Mouse (Mus musculus): ENCODE measurements around the gene B4galnt1. TPM values are rescaled to one million over a fixed set of nuclear protein-coding genes. Genes with fewer than 3 reads are reported as not detected.

The B4galnt1 gene
- polyA plus RNA-seq, 2 experiments = 11.8 to 12.1 TPM

- Histone ChIP-seq H3K4me1 (ENCODE audit: control insufficient read depth, insufficient read depth, low read length) (peaks cover 22% of the 10 kb centered on the region), H3K9me3 (ENCODE audit: control insufficient read depth, low read length) (no peaks in the 10 kb centered on the region), H3K4me2 (replicated peaks; ENCODE audit: low read depth, low read length, severe bottlenecking) (no peak overlapping the region), H3K27ac (replicated peaks; ENCODE audit: low read depth, low read length) (no peak overlapping the region), H3K27me3 (ENCODE audit: control insufficient read depth, insufficient read depth, low read length) (no peaks in the 10 kb centered on the region), H3K9ac (ENCODE audit: low read depth, low read length, severe bottlenecking) (no peak overlapping the region), H3K36me3 (ENCODE audit: control insufficient read depth, insufficient read depth, low read length) (peaks cover 63% of the 10 kb centered on the region), H3K4me3 (replicated peaks; ENCODE audit: low read length) (no peak overlapping the region)
- DNase-seq (ENCODE audit: low spot score) (no peak), ATAC-seq (ENCODE audit: low FRiP score, low read depth) (no peak)
- WGBS = 83% methylated on average over 1 of the region's 1 CpGs
- no peak for TF ChIP-seq POLR2A (IDR thresholded peaks at IDR 0.05; ENCODE audit: borderline replicate concordance, extremely low read depth, insufficient read depth, insufficient read length)
These were observed 21.4 kb downstream of the B4galnt1 start for GRCm38 (mm10) chr10:127186451-127186850.

DNA sequence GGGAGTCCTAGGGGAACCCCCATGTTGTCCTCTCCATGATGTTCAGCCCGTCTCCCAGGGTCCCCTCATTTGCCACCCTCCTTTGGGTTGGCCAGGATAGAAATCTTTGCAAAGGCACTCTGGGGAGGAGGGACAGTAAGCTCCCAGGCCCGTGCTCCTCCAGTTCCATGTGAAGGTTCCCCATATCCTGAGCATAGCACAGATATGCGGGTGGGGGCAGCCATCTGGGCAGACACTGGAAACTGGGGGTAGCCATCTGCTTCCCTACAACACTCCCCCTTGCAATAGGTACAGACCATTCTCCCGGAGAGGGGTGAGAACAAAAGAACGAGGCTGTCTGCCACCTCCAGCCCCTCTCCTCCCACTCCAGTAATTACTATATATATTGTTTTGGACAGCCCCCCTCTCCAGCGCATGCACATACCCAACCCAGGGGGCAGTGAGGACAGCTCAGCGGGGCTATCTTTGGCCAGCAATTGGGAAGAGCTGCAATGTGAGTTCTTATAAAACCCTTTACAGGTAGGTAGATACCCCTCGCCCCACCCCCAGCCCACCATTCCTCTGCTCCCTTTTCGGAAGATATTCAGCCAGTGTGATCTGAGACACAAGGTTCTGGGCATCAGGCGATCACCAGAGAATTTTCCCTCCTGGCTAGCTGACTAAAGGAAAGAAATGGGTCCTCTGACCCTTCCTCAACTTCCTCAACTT lies 22.5 kb downstream of the B4galnt1 start:
- 0 out of 2 replicates have a peak overlapping the region, but pooled peaks have one; percentile 92 for H3K27ac ChIP-seq (replicated peaks; ENCODE audit: low read depth, low read length)
- WGBS = 31% methylated on average over 10 of the region's 10 CpGs

DNA sequence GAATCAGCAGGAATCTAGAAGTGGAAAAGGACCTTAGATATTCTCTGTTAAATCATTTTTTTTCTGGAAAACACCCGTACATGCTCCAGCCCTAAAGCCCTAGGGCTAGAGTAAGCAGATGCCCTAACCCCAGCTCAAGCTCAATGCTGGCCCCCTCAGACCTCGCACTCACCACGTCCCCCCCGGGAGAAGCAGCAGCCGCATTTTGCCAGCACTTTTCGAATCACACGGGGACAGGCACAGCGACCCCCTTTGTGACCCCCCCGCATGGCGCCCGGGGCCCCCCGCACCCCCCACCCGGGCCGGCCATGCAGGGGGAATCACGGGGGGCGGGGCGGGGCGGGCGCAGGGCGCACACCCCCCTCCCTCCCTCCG lies 23.0 kb downstream of the B4galnt1 start:
- 1% methylated on average over 16 of the region's 21 CpGs for WGBS
- Histone ChIP-seq H3K4me1 (ENCODE audit: control insufficient read depth, insufficient read depth, low read length) (peaks cover 22% of the 10 kb centered on the region), H3K36me3 (ENCODE audit: control insufficient read depth, insufficient read depth, low read length) (peaks cover 66% of the 10 kb centered on the region), H3K27me3 (ENCODE audit: control insufficient read depth, insufficient read depth, low read length) (no peaks in the 10 kb centered on the region), H3K4me2 (replicated peaks; ENCODE audit: low read depth, low read length, severe bottlenecking) (peak overlapping the region; percentile 95), H3K27ac (replicated peaks; ENCODE audit: low read depth, low read length) (peak overlapping the region; percentile 92), H3K9me3 (ENCODE audit: control insufficient read depth, low read length) (no peaks in the 10 kb centered on the region), H3K4me3 (replicated peaks; ENCODE audit: low read length) (peak overlapping the region; percentile 82), H3K9ac (ENCODE audit: low read depth, low read length, severe bottlenecking) (peak overlapping the region; percentile 69)
- TF ChIP-seq POLR2A (IDR thresholded peaks at IDR 0.05; ENCODE audit: borderline replicate concordance, extremely low read depth, insufficient read depth, insufficient read length) = no peak
- ATAC-seq (ENCODE audit: low FRiP score, low read depth) (no peak), DNase-seq (ENCODE audit: low spot score) (no peak)

More for the DNA sequence above, 22.5 kb downstream of the B4galnt1 start:
- ATAC-seq (ENCODE audit: low FRiP score, low read depth) (no peak), DNase-seq (ENCODE audit: low spot score) (no peak)
- peak overlapping the region; percentile 95 for H3K4me2 ChIP-seq (replicated peaks; ENCODE audit: low read depth, low read length, severe bottlenecking)
- peaks cover 66% of the 10 kb centered on the region for H3K36me3 ChIP-seq (ENCODE audit: control insufficient read depth, insufficient read depth, low read length)
- H3K4me1 ChIP-seq (ENCODE audit: control insufficient read depth, insufficient read depth, low read length) = peaks cover 22% of the 10 kb centered on the region
- H3K4me3 ChIP-seq (replicated peaks; ENCODE audit: low read length) = peak overlapping the region; percentile 82
- TF ChIP-seq POLR2A (IDR thresholded peaks at IDR 0.05; ENCODE audit: borderline replicate concordance, extremely low read depth, insufficient read depth, insufficient read length) = no peak
- H3K9me3 ChIP-seq (ENCODE audit: control insufficient read depth, low read length) = no peaks in the 10 kb centered on the region
- H3K9ac ChIP-seq (ENCODE audit: low read depth, low read length, severe bottlenecking) = peak overlapping the region; percentile 69
- no peaks in the 10 kb centered on the region for H3K27me3 ChIP-seq (ENCODE audit: control insufficient read depth, insufficient read depth, low read length)

GRCm38 (mm10) chr10:127188465-127189115 lies 23.6 kb downstream of the B4galnt1 start:
- peaks cover 22% of the 10 kb centered on the region for H3K4me1 ChIP-seq (ENCODE audit: control insufficient read depth, insufficient read depth, low read length)
- H3K27me3 ChIP-seq (ENCODE audit: control insufficient read depth, insufficient read depth, low read length) = no peaks in the 10 kb centered on the region
- H3K36me3 ChIP-seq (ENCODE audit: control insufficient read depth, insufficient read depth, low read length) = peaks cover 64% of the 10 kb centered on the region
- H3K27ac ChIP-seq (replicated peaks; ENCODE audit: low read depth, low read length) = peak overlapping the region; percentile 92
- WGBS = 5% methylated on average over 32 of the region's 46 CpGs
- ATAC-seq (ENCODE audit: low FRiP score, low read depth) (peak; percentile 90), DNase-seq (ENCODE audit: low spot score) (peak; percentile 83)
- H3K4me3 ChIP-seq (replicated peaks; ENCODE audit: low read length) = peak overlapping the region; percentile 82
- peak; percentile 14; the same call in 1 of the 2 replicates for TF ChIP-seq POLR2A (IDR thresholded peaks at IDR 0.05; ENCODE audit: borderline replicate concordance, extremely low read depth, insufficient read depth, insufficient read length)
- H3K9me3 ChIP-seq (ENCODE audit: control insufficient read depth, low read length) = no peaks in the 10 kb centered on the region
- peak overlapping the region; percentile 95 for H3K4me2 ChIP-seq (replicated peaks; ENCODE audit: low read depth, low read length, severe bottlenecking)
- peak overlapping the region; percentile 69 for H3K9ac ChIP-seq (ENCODE audit: low read depth, low read length, severe bottlenecking)

- peak overlapping the region; percentile 95 for H3K4me2 ChIP-seq (replicated peaks; ENCODE audit: low read depth, low read length, severe bottlenecking)
- H3K27ac ChIP-seq (replicated peaks; ENCODE audit: low read depth, low read length) = peak overlapping the region; percentile 92
- H3K4me1 ChIP-seq (ENCODE audit: control insufficient read depth, insufficient read depth, low read length) = peaks cover 23% of the 10 kb centered on the region
- H3K4me3 ChIP-seq (replicated peaks; ENCODE audit: low read length) = peak overlapping the region; percentile 82
- no peak for TF ChIP-seq POLR2A (IDR thresholded peaks at IDR 0.05; ENCODE audit: borderline replicate concordance, extremely low read depth, insufficient read depth, insufficient read length)
- peaks cover 58% of the 10 kb centered on the region for H3K36me3 ChIP-seq (ENCODE audit: control insufficient read depth, insufficient read depth, low read length)
- H3K9ac ChIP-seq (ENCODE audit: low read depth, low read length, severe bottlenecking) = peak overlapping the region; percentile 69
- no peaks in the 10 kb centered on the region for H3K9me3 ChIP-seq (ENCODE audit: control insufficient read depth, low read length)
- WGBS = under 1% methylated on average over 26 of the region's 26 CpGs
- no peaks in the 10 kb centered on the region for H3K27me3 ChIP-seq (ENCODE audit: control insufficient read depth, insufficient read depth, low read length)
- DNase-seq (ENCODE audit: low spot score) = no peak
- ATAC-seq (ENCODE audit: low FRiP score, low read depth) = no peak; the same call in 1 of the 2 replicates
These were observed 24.2 kb downstream of the B4galnt1 start for GRCm38 (mm10) chr10:127189116-127189650.
